Mouse (Mus musculus) olfactory bulb, adult 2 months (tissue): ENCODE measurements around the gene 2700081O15Rik.

Experiments
- CTCF ChIP-seq: fragments of 200-500 bp; IDR thresholded peaks from 2 replicates; pipeline ENCODE4 v1.5.1; 2012; ENCODE audit warnings: low read depth, mild to moderate bottlenecking, low read length, moderate library complexity; ENCODE audit not compliant: insufficient read depth
- POLR2A ChIP-seq: fragments of 200-500 bp; IDR thresholded peaks from 2 replicates; pipeline ENCODE4 v1.6.1; 2012; ENCODE audit warnings: mild to moderate bottlenecking, low read depth, low read length, moderate library complexity; ENCODE audit not compliant: insufficient read depth

DNA sequence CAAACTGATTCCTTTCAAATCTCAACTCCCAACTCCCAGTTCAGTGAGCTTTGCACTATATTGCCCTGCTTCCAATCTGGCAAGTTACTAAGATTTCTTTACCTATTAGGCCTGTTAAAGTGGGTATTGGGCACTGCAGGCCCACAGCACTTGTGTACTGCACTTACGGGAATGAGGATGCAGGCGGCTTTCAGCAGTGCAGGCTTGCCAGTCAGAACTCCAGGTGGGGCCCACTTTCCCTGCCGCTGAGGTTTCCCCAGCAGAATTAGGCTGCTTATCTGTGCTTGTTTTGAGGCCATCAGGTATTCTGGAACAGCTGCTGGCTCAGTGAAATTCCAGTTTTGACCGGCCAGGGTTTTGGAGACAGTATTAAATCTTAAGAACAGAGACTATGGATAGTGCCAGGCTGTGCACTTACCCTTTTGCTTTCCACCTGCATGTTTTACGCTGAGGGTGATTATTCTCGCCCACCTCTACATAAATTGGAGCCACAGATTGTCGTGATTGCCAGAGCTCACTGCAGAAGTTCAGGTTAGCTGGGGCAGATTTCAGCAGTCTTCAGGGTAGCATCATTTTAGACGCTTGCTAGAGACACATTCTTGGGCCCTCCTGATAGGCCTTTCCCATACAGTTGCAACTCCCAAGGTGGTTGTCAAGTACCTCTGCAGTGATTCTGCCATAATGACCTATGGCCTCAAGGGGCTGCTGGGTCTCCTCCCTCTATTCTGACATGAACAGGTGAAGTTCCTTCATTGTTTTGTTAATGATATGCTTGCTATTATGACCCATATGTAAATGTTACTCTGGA lies 7.4 kb downstream of the 2700081O15Rik start:
- TF ChIP-seq CTCF = no peak
- TF ChIP-seq POLR2A = no peak
